Mouse (Mus musculus) bone marrow macrophage, adult 2 months (primary cell): ENCODE results near the gene Csrp3.

Source experiments
- CTCF ChIP-seq: IDR thresholded peaks from 2 replicates; pipeline ENCODE4 v1.5.1; 2012; ENCODE audit warnings: low read depth, mild to moderate bottlenecking, low read length, moderate library complexity
- POLR2A ChIP-seq: IDR thresholded peaks from 2 replicates; pipeline ENCODE4 v1.6.1; 2012; ENCODE audit warnings: mild to moderate bottlenecking, low read depth, low read length, borderline replicate concordance

- TF ChIP-seq POLR2A: no peak
- TF ChIP-seq CTCF: no peak
Observed at GRCm38 (mm10) chr7:48847820-48848650, at the start of gene Csrp3.
